Mouse (Mus musculus) heart, adult 2 months (tissue): ENCODE data around the gene Psmg4.

Source experiments
- EP300 ChIP-seq: fragments of 200-500 bp; IDR thresholded peaks from 2 replicates; pipeline ENCODE4 v1.6.1; 2011; ENCODE audit warnings: low read depth, low read length, control low read depth; ENCODE audit not compliant: insufficient read depth
- POLR2A ChIP-seq: fragments of 200-500 bp; IDR thresholded peaks from 2 replicates; pipeline ENCODE4 v1.6.1; 2011; ENCODE audit warnings: mild to moderate bottlenecking, low read depth, low read length, control low read depth; ENCODE audit not compliant: insufficient read depth

DNA sequence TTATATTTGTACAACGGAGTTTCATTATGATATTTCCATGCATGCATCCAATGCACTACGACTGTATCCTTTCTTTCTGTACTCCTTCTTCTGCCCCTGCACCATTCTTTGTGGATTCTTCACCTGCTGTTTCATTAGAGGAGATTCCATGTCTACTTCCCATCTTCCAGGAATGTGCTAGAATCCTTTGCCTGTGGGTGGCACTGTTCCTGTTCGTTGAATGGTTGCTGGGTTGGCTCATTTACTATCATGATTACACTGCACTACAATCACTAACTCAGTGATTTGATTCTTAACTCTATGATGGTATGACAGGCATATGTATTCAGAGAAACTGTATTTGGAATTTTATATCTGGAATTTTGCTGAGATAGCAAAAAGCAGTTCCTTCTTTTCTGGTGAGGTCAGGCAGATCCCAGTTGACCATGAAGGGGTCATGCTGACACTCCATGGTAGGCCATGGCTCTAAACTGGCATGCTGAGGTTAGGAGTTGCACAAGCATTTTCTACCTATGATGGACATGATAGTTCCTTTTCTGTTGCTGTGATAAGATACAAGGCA lies 5.1 kb upstream of the Psmg4 start:
- TF ChIP-seq EP300 (no peak), POLR2A (no peak)
